Mouse (Mus musculus) adrenal gland, adult 18-20 months (tissue): ENCODE measurements around the gene Zbtb46. TPM values are rescaled to one million over a fixed set of nuclear protein-coding genes. Genes with fewer than 3 reads are reported as not detected.

Experiments used
- DNase-seq, 2 experiments: peaks; one replicate each; pipeline ENCODE4 v3.0.0; 2021 to 2022; ENCODE audit warnings: low spot score in 2 of 2
- total RNA-seq, 2 experiments: library from RNA; stranded (reverse); gene quantifications; 1 replicate in 1 of 2; 2 replicates in 1 of 2; pipeline ENCODE4 v1.2.3; 2021

Gene Zbtb46
- total RNA-seq, 2 experiments from 2014 or later, result 12.0 to 16.2 TPM

GRCm38 (mm10) chr2:181470285-181470684 lies 11.1 kb upstream of the Zbtb46 start:
- no peak for DNase-seq

- no peak for DNase-seq
These were observed 6.2 kb upstream of the Zbtb46 start for GRCm38 (mm10) chr2:181465423-181465822.

GRCm38 (mm10) chr2:181463008-181463738 lies 3.9 kb upstream of the Zbtb46 start:
- DNase-seq, result no peak

- no peak for DNase-seq
These were observed 3.4 kb upstream of the Zbtb46 start for GRCm38 (mm10) chr2:181462604-181463003.

- no peak for DNase-seq
These were observed 2.4 kb upstream of the Zbtb46 start for GRCm38 (mm10) chr2:181461536-181462100.

GRCm38 (mm10) chr2:181459673-181460621 lies 721 bp upstream of the Zbtb46 start:
- DNase-seq, result peak; percentile 60 to 63

- DNase-seq, result peak; percentile 41 to 57
These were observed 644 bp downstream of the Zbtb46 start for GRCm38 (mm10) chr2:181458411-181459152.

- no peak for DNase-seq
These were observed 1.4 kb downstream of the Zbtb46 start for GRCm38 (mm10) chr2:181457831-181458230.

- DNase-seq, result no peak
These were observed 3.3 kb downstream of the Zbtb46 start for GRCm38 (mm10) chr2:181455899-181456298.

- no peak for DNase-seq
These were observed 6.0 kb downstream of the Zbtb46 start for GRCm38 (mm10) chr2:181453274-181453673.

GRCm38 (mm10) chr2:181452181-181452580 lies 7.0 kb downstream of the Zbtb46 start:
- DNase-seq, result no peak

GRCm38 (mm10) chr2:181443016-181443415 lies 16.2 kb downstream of the Zbtb46 start:
- DNase-seq, result no peak

GRCm38 (mm10) chr2:181438176-181438575 lies 21.1 kb downstream of the Zbtb46 start:
- no peak for DNase-seq

- DNase-seq, result no peak
These were observed 23.0 kb downstream of the Zbtb46 start for GRCm38 (mm10) chr2:181436246-181436645.

- no peak for DNase-seq
These were observed 35.4 kb downstream of the Zbtb46 start for GRCm38 (mm10) chr2:181423834-181424233.

GRCm38 (mm10) chr2:181420903-181421638 lies 38.2 kb downstream of the Zbtb46 start:
- DNase-seq, result no peak

- DNase-seq, result no peak
These were observed 38.8 kb downstream of the Zbtb46 start for GRCm38 (mm10) chr2:181420426-181420825.

- DNase-seq, result no peak
These were observed 39.9 kb downstream of the Zbtb46 start for GRCm38 (mm10) chr2:181419359-181419758.

GRCm38 (mm10) chr2:181415945-181416344 lies 43.3 kb downstream of the Zbtb46 start:
- peak; percentile 59 to 61 for DNase-seq

- DNase-seq, result no peak
These were observed 46.1 kb downstream of the Zbtb46 start for GRCm38 (mm10) chr2:181413141-181413540.
